Mouse (Mus musculus) kidney, embryonic 15.5 days (tissue): ENCODE results near the gene Pde4a. TPM values are rescaled to one million over a fixed set of nuclear protein-coding genes. Genes with fewer than 3 reads are reported as not detected.
"Not testable (repeated sequence)": the region's sequence is repeated elsewhere in the genome, so short reads cannot be mapped to it uniquely, and the experiment has no call there.

Experiments used
- ATAC-seq: fragments of 200-750 bp; cut with Nextera tagmentation; replicated peaks from 2 replicates; pipeline ENCODE4 v1.8.0; 2017; ENCODE audit warnings: moderate TSS enrichment; ENCODE audit not compliant: low FRiP score
- H3K27ac ChIP-seq: fragments of 300-500 bp; sonication (generic); 2 replicates; pipeline ENCODE4 v1.5.1; 2015; ENCODE audit warnings: mild to moderate bottlenecking, inconsistent platforms
- H3K27me3 ChIP-seq: fragments of 300-500 bp; sonication (generic); 2 replicates; pipeline ENCODE4 v1.6.1; 2015; ENCODE audit warnings: inconsistent platforms
- H3K36me3 ChIP-seq: fragments of 300-500 bp; sonication (generic); 2 replicates; pipeline ENCODE4 v1.6.1; 2015; ENCODE audit warnings: inconsistent platforms
- H3K4me1 ChIP-seq: fragments of 300-500 bp; sonication (generic); 2 replicates; pipeline ENCODE4 v1.6.1; 2015; ENCODE audit warnings: inconsistent platforms
- H3K4me2 ChIP-seq: fragments of 300-500 bp; sonication (generic); 2 replicates; pipeline ENCODE4 v1.6.1; 2015; ENCODE audit warnings: moderate library complexity, mild to moderate bottlenecking, inconsistent platforms
- H3K4me3 ChIP-seq: fragments of 300-500 bp; sonication (generic); replicated peaks from 2 replicates; pipeline ENCODE4 v1.5.1; 2015; ENCODE audit warnings: mild to moderate bottlenecking, inconsistent platforms
- H3K9ac ChIP-seq: fragments of 300-500 bp; sonication (generic); 2 replicates; pipeline ENCODE4 v1.6.1; 2015; ENCODE audit warnings: mild to moderate bottlenecking, inconsistent platforms
- H3K9me3 ChIP-seq: fragments of 300-500 bp; sonication (generic); replicated peaks from 2 replicates; pipeline ENCODE4 v1.6.1; 2016; ENCODE audit warnings: inconsistent platforms
- WGBS: fragments of 180-500 bp; shearing (Covaris S2); methylation state at CpG from one replicate; pipeline ENCODE4 v1.1.7; 2015; ENCODE audit warnings: mixed read lengths; 5-methylcytosine and 5-hydroxymethylcytosine counted together
- polyA plus RNA-seq: library from polyadenylated mRNA; unstranded; fragments of >200 nt; fragmentation: Nextera tagmentation; extraction: Ambion mirVana; gene quantifications from 2 replicates; pipeline ENCODE4 v1.2.1, GENCODE M21; 2015

Gene Pde4a
- polyA plus RNA-seq, 1 experiment from 2014 or later: 12.7 TPM

- ATAC-seq: no peak
- Histone ChIP-seq H3K4me1 (peaks cover 8% of the 10 kb centered on the region; the same call in 1 of the 2 replicates), H3K4me2 (no peak overlapping the region), H3K36me3 (peaks cover 19% of the 10 kb centered on the region), H3K27ac (no peak overlapping the region), H3K27me3 (no peaks in the 10 kb centered on the region), H3K9ac (no peak overlapping the region), H3K4me3 (no peak overlapping the region), H3K9me3 (no peaks in the 10 kb centered on the region)
- 83% methylated on average over 6 of the region's 6 CpGs for WGBS
Measured at GRCm38 (mm10) chr9:21210821-21211220, 45.3 kb downstream of the Pde4a start.

- no peak overlapping the region for H3K27ac ChIP-seq
- 73% methylated on average over 7 of the region's 7 CpGs for WGBS
- H3K4me2 ChIP-seq: no peak overlapping the region
- ATAC-seq: no peak
- no peaks in the 10 kb centered on the region for H3K9me3 ChIP-seq
- H3K9ac ChIP-seq: no peak overlapping the region
- peaks cover 14% of the 10 kb centered on the region for H3K4me1 ChIP-seq
- no peaks in the 10 kb centered on the region for H3K27me3 ChIP-seq
- peaks cover 19% of the 10 kb centered on the region for H3K36me3 ChIP-seq
- no peak overlapping the region for H3K4me3 ChIP-seq
Measured at GRCm38 (mm10) chr9:21211624-21212023, 46.1 kb downstream of the Pde4a start.

GRCm38 (mm10) chr9:21213617-21214190 is 48.2 kb downstream of the Pde4a start:
- Histone ChIP-seq H3K4me2 (no peak overlapping the region), H3K36me3 (peaks cover 16% of the 10 kb centered on the region; the same call in 1 of the 2 replicates), H3K4me1 (peaks cover 14% of the 10 kb centered on the region), H3K9me3 (no peaks in the 10 kb centered on the region), H3K27me3 (no peaks in the 10 kb centered on the region), H3K4me3 (no peak overlapping the region), H3K9ac (no peak overlapping the region), H3K27ac (no peak overlapping the region)
- WGBS: 43% methylated on average over 7 of the region's 7 CpGs
- ATAC-seq: 0 out of 2 replicates have a peak, but pooled peaks have one; percentile 50

- Histone ChIP-seq H3K27me3 (no peaks in the 10 kb centered on the region), H3K4me2 (no peak overlapping the region), H3K9ac (no peak overlapping the region), H3K27ac (no peak overlapping the region), H3K4me3 (no peak overlapping the region), H3K9me3 (no peaks in the 10 kb centered on the region), H3K36me3 (peaks cover 6% of the 10 kb centered on the region; the same call in 1 of the 2 replicates), H3K4me1 (peaks cover 20% of the 10 kb centered on the region)
- ATAC-seq: no peak
- WGBS: 53% methylated on average over 21 of the region's 25 CpGs
Measured at GRCm38 (mm10) chr9:21216050-21216841, 50.7 kb downstream of the Pde4a start.

GRCm38 (mm10) chr9:21219820-21220219 is 54.3 kb downstream of the Pde4a start:
- ATAC-seq: no peak
- Histone ChIP-seq H3K9me3 (no peaks in the 10 kb centered on the region), H3K27me3 (no peaks in the 10 kb centered on the region), H3K9ac (no peak overlapping the region), H3K4me2 (no peak overlapping the region), H3K27ac (no peak overlapping the region), H3K36me3 (no peaks in the 10 kb centered on the region), H3K4me1 (peaks cover 26% of the 10 kb centered on the region), H3K4me3 (no peak overlapping the region)
- 61% methylated on average over 3 of the region's 3 CpGs for WGBS

- ATAC-seq: peak; percentile 92
- no peaks in the 10 kb centered on the region for H3K9me3 ChIP-seq
- no peaks in the 10 kb centered on the region for H3K27me3 ChIP-seq
- WGBS: 8% methylated on average over 21 of the region's 21 CpGs
- H3K27ac ChIP-seq: 0 out of 2 replicates have a peak overlapping the region, but pooled peaks have one; percentile 46
- H3K9ac ChIP-seq: peak overlapping the region; percentile 33; the same call in 1 of the 2 replicates
- no peaks in the 10 kb centered on the region for H3K36me3 ChIP-seq
- peak overlapping the region; percentile 36 for H3K4me3 ChIP-seq
- H3K4me1 ChIP-seq: peaks cover 32% of the 10 kb centered on the region
- peak overlapping the region; percentile 59 for H3K4me2 ChIP-seq
Measured at GRCm38 (mm10) chr9:21220490-21221382, 55.2 kb downstream of the Pde4a start.

GRCm38 (mm10) chr9:21221383-21221929 is 55.9 kb downstream of the Pde4a start:
- 27% methylated on average over 7 of the region's 7 CpGs for WGBS
- H3K4me3 ChIP-seq: no peak overlapping the region
- no peaks in the 10 kb centered on the region for H3K27me3 ChIP-seq
- no peaks in the 10 kb centered on the region for H3K36me3 ChIP-seq
- no peak; the same call in 1 of the 2 replicates for ATAC-seq
- H3K9ac ChIP-seq: no peak overlapping the region
- peak overlapping the region; percentile 59 for H3K4me2 ChIP-seq
- H3K9me3 ChIP-seq: no peaks in the 10 kb centered on the region
- no peak overlapping the region for H3K27ac ChIP-seq
- peaks cover 24% of the 10 kb centered on the region for H3K4me1 ChIP-seq

GRCm38 (mm10) chr9:21223490-21223889 is 58.0 kb downstream of the Pde4a start:
- H3K4me2 ChIP-seq, H3K27me3 ChIP-seq, H3K27ac ChIP-seq, H3K36me3 ChIP-seq, ATAC-seq, H3K9ac ChIP-seq, H3K4me3 ChIP-seq, H3K9me3 ChIP-seq: not testable (repeated sequence)
- 100% methylated on average over 2 of the region's 2 CpGs for WGBS
- H3K4me1 ChIP-seq: peaks cover 37% of the 10 kb centered on the region

GRCm38 (mm10) chr9:21223906-21224305 is 58.4 kb downstream of the Pde4a start:
- Histone ChIP-seq H3K4me1 (peaks cover 37% of the 10 kb centered on the region), H3K9ac (no peak overlapping the region), H3K27ac (no peak overlapping the region), H3K4me2 (no peak overlapping the region), H3K36me3 (peaks cover 2% of the 10 kb centered on the region; the same call in 1 of the 2 replicates), H3K4me3 (no peak overlapping the region), H3K9me3 (no peaks in the 10 kb centered on the region), H3K27me3 (no peaks in the 10 kb centered on the region)
- no peak for ATAC-seq
- 92% methylated on average over 6 of the region's 6 CpGs for WGBS

- no peaks in the 10 kb centered on the region for H3K9me3 ChIP-seq
- peak overlapping the region; percentile 63 for H3K4me2 ChIP-seq
- peak; percentile 45 for ATAC-seq
- peak overlapping the region; percentile 29; the same call in 1 of the 2 replicates for H3K9ac ChIP-seq
- 18% methylated on average over 26 of the region's 26 CpGs for WGBS
- H3K27ac ChIP-seq: peak overlapping the region; percentile 72
- peaks cover 37% of the 10 kb centered on the region for H3K4me1 ChIP-seq
- peak overlapping the region; percentile 37 for H3K4me3 ChIP-seq
- H3K27me3 ChIP-seq: no peaks in the 10 kb centered on the region
- H3K36me3 ChIP-seq: peaks cover 11% of the 10 kb centered on the region
Measured at GRCm38 (mm10) chr9:21224576-21225414, 59.3 kb downstream of the Pde4a start.

- WGBS: 5% methylated on average over 7 of the region's 7 CpGs
- H3K4me1 ChIP-seq: peaks cover 37% of the 10 kb centered on the region
- no peak for ATAC-seq
- peak overlapping the region; percentile 29; the same call in 1 of the 2 replicates for H3K9ac ChIP-seq
- H3K27ac ChIP-seq: peak overlapping the region; percentile 72; the same call in 1 of the 2 replicates
- peak overlapping the region; percentile 63 for H3K4me2 ChIP-seq
- H3K4me3 ChIP-seq: peak overlapping the region; percentile 37
- no peaks in the 10 kb centered on the region for H3K27me3 ChIP-seq
- peaks cover 17% of the 10 kb centered on the region for H3K36me3 ChIP-seq
- H3K9me3 ChIP-seq: no peaks in the 10 kb centered on the region
Measured at GRCm38 (mm10) chr9:21225415-21225758, 59.9 kb downstream of the Pde4a start.
